Mouse (Mus musculus) midbrain, embryonic 16.5 days (tissue): ENCODE measurements around the gene Rnf168. TPM values are rescaled to one million over a fixed set of nuclear protein-coding genes. Genes with fewer than 3 reads are reported as not detected.

ENCODE experiments used
- microRNA counts: library from miRNA; unstranded; fragments of <30 nt; microRNA quantifications from one replicate; lab custom pipeline; 2016
- microRNA-seq: library from miRNA; unstranded; fragments of <30 nt; microRNA quantifications from one replicate; pipeline ENCODE4, GENCODE M21; 2017
- polyA plus RNA-seq: library from polyadenylated mRNA; unstranded; fragments of >200 nt; fragmentation: Nextera tagmentation; extraction: Ambion mirVana; gene quantifications from 2 replicates; pipeline ENCODE4 v1.2.1, GENCODE M21; 2015

Rnf168 gene
- polyA plus RNA-seq, 1 experiment from 2014 or later = 24.2 TPM

MicroRNA genes within 50 kb of the gene (microRNA counts, 519-probe panel; counts per million panel counts)
- microRNA mmu-miR-1946a (lab: Ali Mortazavi, UCI) = 2,015 counts per million, percentile 49 among the panel's probes with 10 or more counts

Small RNA genes within 50 kb of the gene (microRNA-seq; reads per million reads assigned to microRNA genes)
- gene Mir1946a = not detected

Other genes with a start within 250 kb of the Rnf168 start
- gene Pak2, start 198.1 kb upstream of the Rnf168 start, polyA plus RNA-seq = 37.5 and 40.4 TPM in 2 replicates
- gene Pigx, start 177.7 kb upstream of the Rnf168 start, polyA plus RNA-seq = 104 and 107 TPM in 2 replicates
- 49.1 and 51.6 TPM in 2 replicates for gene Cep19, start 177.7 kb upstream of the Rnf168 start, polyA plus RNA-seq
- 6.7 and 6.8 TPM in 2 replicates for gene Nrros, start 111.9 kb upstream of the Rnf168 start, polyA plus RNA-seq
- gene Bex6, start 97.6 kb upstream of the Rnf168 start, polyA plus RNA-seq = not detected in 2 replicates
- 5.9 and 8.2 TPM in 2 replicates for gene Fbxo45, start 30.3 kb upstream of the Rnf168 start, polyA plus RNA-seq
- gene Wdr53, start 30.2 kb upstream of the Rnf168 start, polyA plus RNA-seq = 13.8 and 16.0 TPM in 2 replicates
- gene Smco1, start 6.0 kb upstream of the Rnf168 start, polyA plus RNA-seq = not detected in 2 replicates
- gene Ubxn7, start 54.8 kb downstream of the Rnf168 start, polyA plus RNA-seq = 21.1 and 23.7 TPM in 2 replicates
- not detected in 2 replicates for gene Tm4sf19, start 123.0 kb downstream of the Rnf168 start, polyA plus RNA-seq
- gene Tctex1d2, start 142.2 kb downstream of the Rnf168 start, polyA plus RNA-seq = 40.3 and 41.3 TPM in 2 replicates
- 48.0 and 49.9 TPM in 2 replicates for gene Pcyt1a, start 153.5 kb downstream of the Rnf168 start, polyA plus RNA-seq
- gene Slc51a, start 210.4 kb downstream of the Rnf168 start, polyA plus RNA-seq = 0.08 TPM in 1 of 2 replicates, not detected in the other
- 0.26 TPM in 1 of 2 replicates, not detected in the other for gene Zdhhc19, start 218.8 kb downstream of the Rnf168 start, polyA plus RNA-seq